Mouse (Mus musculus) brain, embryonic 14.5 days (tissue): Measurements from ENCODE around the gene Gm3417. TPM values are rescaled to one million over a fixed set of nuclear protein-coding genes. Genes with fewer than 3 reads are reported as not detected.
"Not testable (repeated sequence)": the region's sequence is repeated elsewhere in the genome, so short reads cannot be mapped to it uniquely, and the experiment has no call there.

ENCODE experiments used
- DNase-seq: peaks from one replicate; pipeline ENCODE4 v3.0.0-alpha.2; 2011; ENCODE audit warnings: low read depth
- polyA plus RNA-seq: library from polyadenylated mRNA; depleted of rRNA; stranded (reverse); fragments of >200 nt; gene quantifications from 2 replicates; pipeline ENCODE4 v1.2.3, GENCODE M21; 2012; rRNA removed

Gene Gm3417
- 0.33 TPM in 1 of 2 replicates, not detected in the other for polyA plus RNA-seq

DNA sequence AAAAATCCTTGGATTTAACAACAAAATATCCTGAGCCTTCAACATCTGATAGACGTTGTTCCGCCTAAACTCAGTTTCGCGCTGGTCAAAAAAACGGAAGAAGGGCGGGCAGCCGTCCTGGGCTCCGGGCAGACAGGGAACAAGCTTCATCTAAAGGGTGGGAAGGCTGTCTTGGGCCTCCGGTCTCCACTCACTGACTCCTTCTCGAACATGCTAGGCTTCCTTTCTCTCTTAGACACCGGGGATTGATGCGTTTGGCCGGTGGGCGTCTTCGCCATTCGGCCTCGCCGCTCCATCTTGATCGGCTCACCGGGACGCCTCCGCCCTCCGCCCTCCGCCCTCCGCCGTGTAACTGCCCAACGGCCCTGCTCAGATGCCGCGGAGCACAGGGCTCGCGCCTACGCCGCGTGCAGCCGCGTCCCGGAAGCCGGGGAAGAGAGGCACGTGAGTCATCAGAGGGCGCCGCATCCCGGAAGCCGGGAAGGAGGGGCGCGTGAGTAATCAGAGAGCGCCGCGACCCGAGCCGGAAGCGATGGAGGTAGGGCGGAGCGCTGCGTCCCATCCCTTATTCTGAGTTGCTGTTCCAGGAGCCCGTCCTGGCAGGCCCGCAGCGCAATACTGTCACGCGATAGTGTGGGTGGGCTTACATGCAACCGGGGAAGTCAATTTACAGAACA, at the start of gene Gm3417, which contains the start of gene 9030025P20Rik:
Gm3417 (minus strand) TSS at position 429 of the 677 bp plus-strand sequence.
9030025P20Rik (plus strand) TSS at position 107 of the 677 bp plus-strand sequence.
- not testable (repeated sequence) for DNase-seq

DNA sequence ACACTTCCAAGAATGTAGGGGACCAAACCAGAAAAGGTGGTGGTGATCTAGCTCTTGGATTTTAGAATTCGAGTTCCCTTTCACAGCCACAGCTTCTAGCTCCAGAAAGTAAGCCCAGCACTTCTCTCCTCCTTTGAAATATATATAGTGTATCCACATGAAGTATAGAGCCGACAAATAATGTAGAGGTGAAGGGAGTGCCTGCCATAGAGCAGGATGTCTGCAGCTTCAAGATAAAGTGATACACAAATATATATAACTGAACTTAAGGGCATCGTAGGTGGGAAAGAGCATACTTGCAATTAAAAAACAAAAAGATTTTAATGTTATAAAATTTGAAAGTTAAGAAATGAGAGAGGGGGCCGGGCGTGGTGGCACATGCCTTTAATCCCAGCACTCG, 46.9 kb upstream of the Gm3417 start:
- DNase-seq = not testable (repeated sequence)

DNA sequence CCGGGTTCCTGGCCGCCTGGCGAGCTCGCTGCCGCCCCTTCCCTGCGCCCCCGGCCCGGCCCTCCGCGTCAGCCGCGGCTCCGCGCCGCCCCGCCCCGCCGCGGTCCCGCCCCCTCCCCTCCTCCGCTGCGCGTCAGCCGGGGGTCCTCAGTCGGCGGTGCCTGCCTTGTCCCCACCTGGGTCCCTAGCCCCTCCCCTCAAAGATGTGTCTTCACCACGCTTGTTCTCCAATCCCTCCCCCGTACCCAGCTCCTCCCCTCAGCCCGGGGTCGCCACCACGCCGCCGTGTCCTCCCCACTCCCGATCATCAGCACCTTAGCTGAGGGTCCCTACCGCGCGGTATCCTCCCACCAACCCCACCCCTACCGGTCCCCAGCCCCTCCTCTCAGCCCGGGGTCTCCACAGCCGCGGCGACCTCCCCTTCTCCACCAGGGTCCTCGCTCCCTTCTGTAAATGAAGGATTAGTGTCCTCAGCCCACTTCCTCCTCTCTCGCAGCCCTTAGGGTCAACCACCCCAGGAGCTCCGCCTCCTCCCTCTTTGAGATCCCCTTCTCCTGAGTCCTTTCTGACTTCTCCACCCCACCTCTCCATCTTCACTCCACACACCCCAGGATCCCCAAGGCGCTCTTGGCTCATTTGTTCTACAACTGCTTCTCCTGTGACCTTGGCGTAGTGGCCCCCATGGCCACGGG, 46.1 kb upstream of the Gm3417 start:
- DNase-seq = not testable (repeated sequence)

DNA sequence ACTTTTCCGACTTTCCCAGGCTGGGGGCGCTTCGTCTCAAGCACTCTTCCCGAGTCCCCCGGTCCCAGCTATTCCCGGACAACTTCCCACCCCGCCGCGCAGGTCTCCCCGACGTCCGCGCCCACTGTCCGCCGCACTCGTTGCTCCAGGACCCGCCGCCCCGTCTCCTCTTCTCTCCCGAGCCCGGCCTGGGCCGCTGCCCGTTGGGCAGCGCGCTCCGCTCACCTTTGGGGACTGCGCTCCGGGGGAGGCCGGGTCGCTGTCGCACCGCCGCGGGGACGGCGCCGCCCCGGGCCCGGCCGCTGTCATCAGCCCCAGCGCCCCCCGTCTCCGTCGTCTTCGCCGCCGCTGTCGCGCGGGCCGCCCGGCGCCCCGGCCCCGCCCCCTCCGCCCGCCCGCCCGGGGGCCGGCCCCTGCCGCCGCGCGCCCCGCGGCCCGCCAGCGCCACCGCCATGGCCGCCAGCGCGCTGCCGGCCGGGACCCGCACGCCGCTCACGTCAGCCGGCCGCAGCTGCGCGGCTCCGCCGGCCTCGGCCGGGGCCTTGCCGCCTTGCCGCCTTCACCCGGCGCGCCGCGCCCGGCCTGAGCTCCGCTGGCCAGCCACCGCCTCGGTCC, 45.4 kb upstream of the Gm3417 start:
- not testable (repeated sequence) for DNase-seq

DNA sequence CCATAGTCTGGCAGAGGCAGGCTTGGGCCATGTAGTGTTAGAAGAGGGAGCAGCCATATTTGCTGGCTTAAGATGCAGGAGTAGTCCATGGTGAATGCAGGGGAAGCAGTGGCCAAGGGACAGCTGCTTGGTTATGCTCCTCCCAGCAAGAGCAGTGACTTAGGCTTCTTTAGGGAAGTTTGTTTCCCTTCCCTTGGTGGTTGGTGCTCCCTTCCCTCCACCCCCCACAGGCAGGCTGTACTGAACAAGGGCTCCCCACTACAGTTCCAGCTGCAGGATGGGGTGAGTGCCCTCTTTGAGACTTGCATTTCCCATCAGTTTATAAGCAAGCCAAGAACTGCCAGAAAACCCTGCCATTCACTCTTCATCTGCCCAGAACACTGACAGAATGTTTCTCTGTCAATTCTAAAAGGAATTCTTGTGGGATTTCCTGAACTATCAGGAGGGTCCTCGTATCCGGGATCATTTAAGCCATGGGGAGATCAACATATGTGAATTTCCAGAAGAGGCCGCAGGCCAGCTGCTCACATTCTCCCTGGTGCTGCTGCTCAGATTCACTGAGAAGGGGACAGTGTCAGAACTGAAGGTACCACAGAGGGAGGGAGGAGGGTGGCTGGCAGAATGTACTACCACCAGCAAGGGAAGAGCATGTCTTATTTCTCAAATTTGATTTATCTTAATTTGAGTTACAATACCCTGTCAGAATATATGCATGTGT, 43.1 kb upstream of the Gm3417 start:
- not testable (repeated sequence) for DNase-seq

DNA sequence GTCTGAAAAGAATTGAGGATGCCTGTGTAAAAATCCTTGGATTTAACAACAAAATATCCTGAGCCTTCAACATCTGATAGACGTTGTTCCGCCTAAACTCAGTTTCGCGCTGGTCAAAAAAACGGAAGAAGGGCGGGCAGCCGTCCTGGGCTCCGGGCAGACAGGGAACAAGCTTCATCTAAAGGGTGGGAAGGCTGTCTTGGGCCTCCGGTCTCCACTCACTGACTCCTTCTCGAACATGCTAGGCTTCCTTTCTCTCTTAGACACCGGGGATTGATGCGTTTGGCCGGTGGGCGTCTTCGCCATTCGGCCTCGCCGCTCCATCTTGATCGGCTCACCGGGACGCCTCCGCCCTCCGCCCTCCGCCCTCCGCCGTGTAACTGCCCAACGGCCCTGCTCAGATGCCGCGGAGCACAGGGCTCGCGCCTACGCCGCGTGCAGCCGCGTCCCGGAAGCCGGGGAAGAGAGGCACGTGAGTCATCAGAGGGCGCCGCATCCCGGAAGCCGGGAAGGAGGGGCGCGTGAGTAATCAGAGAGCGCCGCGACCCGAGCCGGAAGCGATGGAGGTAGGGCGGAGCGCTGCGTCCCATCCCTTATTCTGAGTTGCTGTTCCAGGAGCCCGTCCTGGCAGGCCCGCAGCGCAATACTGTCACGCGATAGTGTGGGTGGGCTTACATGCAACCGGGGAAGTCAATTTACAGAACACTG, 31.3 kb upstream of the Gm3417 start, which contains the start of gene Gm3435:
Gm3435 (plus strand) TSS at position 471 of the 708 bp plus-strand sequence.
- not testable (repeated sequence) for DNase-seq

DNA sequence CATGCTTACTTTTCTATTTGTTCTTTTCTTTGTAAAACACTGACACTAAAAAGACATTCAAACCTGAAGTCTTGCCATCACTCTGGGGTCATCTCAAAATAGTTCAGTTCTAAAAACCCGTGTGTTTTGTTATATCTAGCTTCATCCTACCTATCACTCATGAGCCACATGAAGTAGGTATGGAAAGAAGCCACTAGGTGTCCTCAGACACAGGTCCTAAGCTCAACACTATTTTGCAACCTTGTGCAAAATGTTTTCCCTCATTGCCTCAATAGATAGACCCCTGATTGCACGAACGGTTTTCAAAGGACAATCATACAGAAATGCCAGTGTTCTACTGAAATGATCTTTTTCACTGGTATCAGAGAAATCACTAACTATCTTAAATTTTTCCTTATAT, 30.5 kb upstream of the Gm3417 start:
- DNase-seq = not testable (repeated sequence)

DNA sequence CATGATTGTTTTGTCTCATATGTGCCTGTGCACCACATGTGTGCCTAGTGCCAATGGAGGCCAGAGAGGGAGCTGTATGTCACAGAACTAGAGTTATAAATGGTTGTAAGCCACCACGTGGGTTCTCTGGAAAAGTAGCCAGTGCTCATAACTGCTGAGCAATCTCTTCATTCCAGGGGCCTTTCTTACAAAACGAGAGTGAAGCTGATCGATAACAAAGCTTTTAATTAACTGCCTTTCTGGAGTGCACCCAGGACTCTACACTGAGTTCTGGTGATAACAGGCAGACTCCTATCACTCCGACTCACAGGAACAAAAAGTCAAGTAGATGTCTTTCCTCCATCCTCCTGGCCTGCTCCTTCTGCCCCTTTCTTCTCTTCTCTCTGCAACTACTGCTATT, 21.5 kb upstream of the Gm3417 start:
- not testable (repeated sequence) for DNase-seq

DNA sequence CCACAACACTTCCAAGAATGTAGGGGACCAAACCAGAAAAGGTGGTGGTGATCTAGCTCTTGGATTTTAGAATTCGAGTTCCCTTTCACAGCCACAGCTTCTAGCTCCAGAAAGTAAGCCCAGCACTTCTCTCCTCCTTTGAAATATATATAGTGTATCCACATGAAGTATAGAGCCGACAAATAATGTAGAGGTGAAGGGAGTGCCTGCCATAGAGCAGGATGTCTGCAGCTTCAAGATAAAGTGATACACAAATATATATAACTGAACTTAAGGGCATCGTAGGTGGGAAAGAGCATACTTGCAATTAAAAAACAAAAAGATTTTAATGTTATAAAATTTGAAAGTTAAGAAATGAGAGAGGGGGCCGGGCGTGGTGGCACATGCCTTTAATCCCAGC, 15.6 kb upstream of the Gm3417 start:
- DNase-seq = not testable (repeated sequence)

DNA sequence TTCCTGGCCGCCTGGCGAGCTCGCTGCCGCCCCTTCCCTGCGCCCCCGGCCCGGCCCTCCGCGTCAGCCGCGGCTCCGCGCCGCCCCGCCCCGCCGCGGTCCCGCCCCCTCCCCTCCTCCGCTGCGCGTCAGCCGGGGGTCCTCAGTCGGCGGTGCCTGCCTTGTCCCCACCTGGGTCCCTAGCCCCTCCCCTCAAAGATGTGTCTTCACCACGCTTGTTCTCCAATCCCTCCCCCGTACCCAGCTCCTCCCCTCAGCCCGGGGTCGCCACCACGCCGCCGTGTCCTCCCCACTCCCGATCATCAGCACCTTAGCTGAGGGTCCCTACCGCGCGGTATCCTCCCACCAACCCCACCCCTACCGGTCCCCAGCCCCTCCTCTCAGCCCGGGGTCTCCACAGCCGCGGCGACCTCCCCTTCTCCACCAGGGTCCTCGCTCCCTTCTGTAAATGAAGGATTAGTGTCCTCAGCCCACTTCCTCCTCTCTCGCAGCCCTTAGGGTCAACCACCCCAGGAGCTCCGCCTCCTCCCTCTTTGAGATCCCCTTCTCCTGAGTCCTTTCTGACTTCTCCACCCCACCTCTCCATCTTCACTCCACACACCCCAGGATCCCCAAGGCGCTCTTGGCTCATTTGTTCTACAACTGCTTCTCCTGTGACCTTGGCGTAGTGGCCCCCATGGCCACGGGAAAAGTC, 14.7 kb upstream of the Gm3417 start:
- not testable (repeated sequence) for DNase-seq

DNA sequence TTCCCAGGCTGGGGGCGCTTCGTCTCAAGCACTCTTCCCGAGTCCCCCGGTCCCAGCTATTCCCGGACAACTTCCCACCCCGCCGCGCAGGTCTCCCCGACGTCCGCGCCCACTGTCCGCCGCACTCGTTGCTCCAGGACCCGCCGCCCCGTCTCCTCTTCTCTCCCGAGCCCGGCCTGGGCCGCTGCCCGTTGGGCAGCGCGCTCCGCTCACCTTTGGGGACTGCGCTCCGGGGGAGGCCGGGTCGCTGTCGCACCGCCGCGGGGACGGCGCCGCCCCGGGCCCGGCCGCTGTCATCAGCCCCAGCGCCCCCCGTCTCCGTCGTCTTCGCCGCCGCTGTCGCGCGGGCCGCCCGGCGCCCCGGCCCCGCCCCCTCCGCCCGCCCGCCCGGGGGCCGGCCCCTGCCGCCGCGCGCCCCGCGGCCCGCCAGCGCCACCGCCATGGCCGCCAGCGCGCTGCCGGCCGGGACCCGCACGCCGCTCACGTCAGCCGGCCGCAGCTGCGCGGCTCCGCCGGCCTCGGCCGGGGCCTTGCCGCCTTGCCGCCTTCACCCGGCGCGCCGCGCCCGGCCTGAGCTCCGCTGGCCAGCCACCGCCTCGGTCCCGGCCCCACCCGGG, 14.0 kb upstream of the Gm3417 start:
- not testable (repeated sequence) for DNase-seq

DNA sequence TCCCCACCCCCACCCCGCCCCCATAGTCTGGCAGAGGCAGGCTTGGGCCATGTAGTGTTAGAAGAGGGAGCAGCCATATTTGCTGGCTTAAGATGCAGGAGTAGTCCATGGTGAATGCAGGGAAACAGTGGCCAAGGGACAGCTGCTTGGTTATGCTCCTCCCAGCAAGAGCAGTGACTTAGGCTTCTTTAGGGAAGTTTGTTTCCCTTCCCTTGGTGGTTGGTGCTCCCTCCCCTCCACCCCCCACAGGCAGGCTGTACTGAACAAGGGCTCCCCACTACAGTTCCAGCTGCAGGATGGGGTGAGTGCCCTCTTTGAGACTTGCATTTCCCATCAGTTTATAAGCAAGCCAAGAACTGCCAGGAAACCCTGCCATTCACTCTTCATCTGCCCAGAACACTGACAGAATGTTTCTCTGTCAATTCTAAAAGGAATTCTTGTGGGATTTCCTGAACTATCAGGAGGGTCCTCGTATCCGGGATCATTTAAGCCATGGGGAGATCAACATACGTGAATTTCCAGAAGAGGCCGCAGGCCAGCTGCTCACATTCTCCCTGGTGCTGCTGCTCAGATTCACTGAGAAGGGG, 11.6 kb upstream of the Gm3417 start:
- not testable (repeated sequence) for DNase-seq

DNA sequence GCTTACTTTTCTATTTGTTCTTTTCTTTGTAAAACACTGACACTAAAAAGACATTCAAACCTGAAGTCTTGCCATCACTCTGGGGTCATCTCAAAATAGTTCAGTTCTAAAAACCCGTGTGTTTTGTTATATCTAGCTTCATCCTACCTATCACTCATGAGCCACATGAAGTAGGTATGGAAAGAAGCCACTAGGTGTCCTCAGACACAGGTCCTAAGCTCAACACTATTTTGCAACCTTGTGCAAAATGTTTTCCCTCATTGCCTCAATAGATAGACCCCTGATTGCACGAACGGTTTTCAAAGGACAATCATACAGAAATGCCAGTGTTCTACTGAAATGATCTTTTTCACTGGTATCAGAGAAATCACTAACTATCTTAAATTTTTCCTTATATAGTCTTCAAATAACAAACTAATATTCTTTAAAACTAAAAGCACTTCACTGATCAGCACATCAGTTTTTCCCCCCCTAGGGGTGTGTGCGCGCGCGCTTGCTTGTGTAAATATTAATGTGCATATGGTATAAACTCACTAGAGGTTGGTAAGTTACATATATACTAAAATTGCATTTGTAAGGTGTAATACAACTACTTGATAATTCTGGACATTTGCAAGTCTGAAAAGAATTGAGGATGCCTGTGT, 750 bp downstream of the Gm3417 start:
- not testable (repeated sequence) for DNase-seq

DNA sequence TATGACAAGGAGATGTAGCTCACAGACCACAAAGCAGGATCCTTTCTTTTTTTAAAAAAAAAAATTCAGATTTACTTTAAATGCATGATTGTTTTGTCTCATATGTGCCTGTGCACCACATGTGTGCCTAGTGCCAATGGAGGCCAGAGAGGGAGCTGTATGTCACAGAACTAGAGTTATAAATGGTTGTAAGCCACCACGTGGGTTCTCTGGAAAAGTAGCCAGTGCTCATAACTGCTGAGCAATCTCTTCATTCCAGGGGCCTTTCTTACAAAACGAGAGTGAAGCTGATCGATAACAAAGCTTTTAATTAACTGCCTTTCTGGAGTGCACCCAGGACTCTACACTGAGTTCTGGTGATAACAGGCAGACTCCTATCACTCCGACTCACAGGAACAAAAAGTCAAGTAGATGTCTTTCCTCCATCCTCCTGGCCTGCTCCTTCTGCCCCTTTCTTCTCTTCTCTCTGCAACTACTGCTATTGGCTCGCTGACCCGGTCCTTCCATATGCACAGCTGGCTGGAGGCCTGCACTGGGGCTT, 10.1 kb downstream of the Gm3417 start:
- DNase-seq = not testable (repeated sequence)

DNA sequence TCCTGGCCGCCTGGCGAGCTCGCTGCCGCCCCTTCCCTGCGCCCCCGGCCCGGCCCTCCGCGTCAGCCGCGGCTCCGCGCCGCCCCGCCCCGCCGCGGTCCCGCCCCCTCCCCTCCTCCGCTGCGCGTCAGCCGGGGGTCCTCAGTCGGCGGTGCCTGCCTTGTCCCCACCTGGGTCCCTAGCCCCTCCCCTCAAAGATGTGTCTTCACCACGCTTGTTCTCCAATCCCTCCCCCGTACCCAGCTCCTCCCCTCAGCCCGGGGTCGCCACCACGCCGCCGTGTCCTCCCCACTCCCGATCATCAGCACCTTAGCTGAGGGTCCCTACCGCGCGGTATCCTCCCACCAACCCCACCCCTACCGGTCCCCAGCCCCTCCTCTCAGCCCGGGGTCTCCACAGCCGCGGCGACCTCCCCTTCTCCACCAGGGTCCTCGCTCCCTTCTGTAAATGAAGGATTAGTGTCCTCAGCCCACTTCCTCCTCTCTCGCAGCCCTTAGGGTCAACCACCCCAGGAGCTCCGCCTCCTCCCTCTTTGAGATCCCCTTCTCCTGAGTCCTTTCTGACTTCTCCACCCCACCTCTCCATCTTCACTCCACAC, 16.9 kb downstream of the Gm3417 start:
- not testable (repeated sequence) for DNase-seq

DNA sequence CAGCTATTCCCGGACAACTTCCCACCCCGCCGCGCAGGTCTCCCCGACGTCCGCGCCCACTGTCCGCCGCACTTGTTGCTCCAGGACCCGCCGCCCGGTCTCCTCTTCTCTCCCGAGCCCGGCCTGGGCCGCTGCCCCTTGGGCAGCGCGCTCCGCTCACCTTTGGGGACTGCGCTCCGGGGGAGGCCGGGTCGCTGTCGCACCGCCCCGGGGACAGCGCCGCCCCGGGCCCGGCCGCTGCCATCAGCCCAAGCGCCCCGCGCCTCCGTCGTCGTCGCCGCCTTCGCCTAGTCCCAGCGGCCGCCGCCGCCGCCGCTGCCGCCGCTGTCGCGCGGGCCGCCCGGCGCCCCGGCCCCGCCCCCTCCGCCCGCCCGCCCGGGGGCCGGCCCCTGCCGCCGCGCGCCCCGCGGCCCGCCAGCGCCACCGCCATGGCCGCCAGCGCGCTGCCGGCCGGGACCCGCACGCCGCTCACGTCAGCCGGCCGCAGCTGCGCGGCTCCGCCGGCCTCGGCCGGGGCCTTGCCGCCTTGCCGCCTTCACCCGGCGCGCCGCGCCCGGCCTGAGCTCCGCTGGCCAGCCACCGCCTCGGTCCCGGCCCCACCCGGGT, 17.5 kb downstream of the Gm3417 start, which contains the start of gene Phf10:
Phf10 (minus strand) TSS at position 323 of the 606 bp plus-strand sequence.
- DNase-seq = peak; percentile 7
